Mouse (Mus musculus): ENCODE measurements around the gene Cep164.

DNA sequence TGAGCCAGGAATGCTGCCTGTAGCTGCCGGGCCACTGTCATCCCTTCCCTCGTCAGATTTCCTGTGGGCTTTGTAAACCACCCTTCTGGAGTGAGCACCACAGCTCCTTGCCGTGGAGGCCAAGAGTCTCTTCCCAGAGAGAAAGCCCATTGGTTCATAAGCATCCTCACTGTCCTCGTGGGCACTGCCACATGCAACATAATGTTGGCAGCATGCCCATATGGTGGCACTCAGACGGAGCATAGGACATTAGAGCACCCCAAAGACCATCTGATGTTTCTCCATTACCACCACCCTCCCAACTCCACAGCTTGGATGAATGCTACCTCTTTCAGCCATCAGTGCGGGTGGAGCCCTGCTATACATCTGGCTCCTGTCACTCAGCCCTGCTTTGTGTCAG lies 95.2 kb downstream of the Cep164 start:
- TF ChIP-seq POLR2A (IDR thresholded peaks at IDR 0.05; ENCODE audit: borderline replicate concordance, low read depth, low read length) (no peak), CTCF (IDR thresholded peaks at IDR 0.05; ENCODE audit: low read depth, low read length) (no peak)

All from bone marrow macrophage, adult 2 months (primary cell).